Mouse (Mus musculus) brown adipose tissue, adult 24 weeks (tissue): ENCODE data around the gene Rab13. TPM values are rescaled to one million over a fixed set of nuclear protein-coding genes. Genes with fewer than 3 reads are reported as not detected.

ENCODE experiments used
- H3K27ac ChIP-seq: fragments of 200-500 bp; replicated peaks from 2 replicates; pipeline ENCODE4 v1.5.1; 2012; ENCODE audit warnings: low read depth, mild to moderate bottlenecking, low read length
- H3K4me1 ChIP-seq: fragments of 200-500 bp; 2 replicates; pipeline ENCODE4 v1.6.1; 2012; ENCODE audit warnings: low read length, mixed read lengths; ENCODE audit not compliant: control insufficient read depth, insufficient read depth, insufficient read length
- H3K4me3 ChIP-seq: fragments of 200-500 bp; 2 replicates; pipeline ENCODE4 v1.5.1; 2012; ENCODE audit warnings: low read depth, mild to moderate bottlenecking, low read length, moderate library complexity; ENCODE audit not compliant: insufficient read depth
- polyA plus RNA-seq: library from polyadenylated mRNA; stranded (reverse); fragments of >200 nt; gene quantifications from 2 replicates; pipeline ENCODE4 v1.2.4, GENCODE M21; 2012; ENCODE audit not compliant: missing spikeins, insufficient read depth, insufficient read length

The Rab13 gene
- polyA plus RNA-seq, 1 experiment, result 11.5 TPM

DNA sequence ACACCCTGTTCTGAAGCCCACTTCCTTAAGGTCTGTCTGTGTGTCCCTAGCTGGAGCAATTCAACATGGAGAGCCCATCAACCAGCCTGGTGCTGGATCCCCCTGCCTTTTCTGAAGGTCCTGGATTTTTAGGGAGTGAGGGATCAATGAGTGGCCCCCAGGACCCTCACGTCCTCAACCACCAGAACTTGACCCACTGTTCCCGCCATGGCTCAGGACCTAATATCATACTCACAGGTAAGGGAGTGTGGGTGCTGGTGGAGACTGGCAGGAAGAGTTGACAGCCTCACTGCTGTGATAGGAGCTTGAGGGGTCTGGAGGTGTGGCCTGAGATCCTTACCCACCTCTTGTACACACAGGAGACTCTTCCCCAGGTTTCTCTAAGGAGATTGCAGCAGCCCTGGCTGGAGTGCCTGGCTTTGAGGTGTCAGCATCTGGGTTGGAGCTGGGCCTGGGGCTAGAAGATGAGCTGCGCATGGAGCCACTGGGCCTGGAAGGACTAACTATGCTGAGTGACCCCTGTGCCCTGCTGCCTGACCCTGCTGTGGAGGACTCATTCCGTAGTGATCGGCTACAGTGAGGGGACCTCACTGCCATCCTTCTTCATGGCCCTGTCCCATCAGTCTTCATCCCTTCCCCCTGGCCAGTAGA lies 49.8 kb downstream of the Rab13 start:
- Histone ChIP-seq H3K4me1 (peaks cover 6% of the 10 kb centered on the region), H3K4me3 (no peak overlapping the region)

GRCm38 (mm10) chr3:90264687-90265033 lies 51.2 kb downstream of the Rab13 start:
- peaks cover 6% of the 10 kb centered on the region for H3K4me1 ChIP-seq
- peak overlapping the region; percentile 70 for H3K27ac ChIP-seq

More for the DNA sequence above, 49.8 kb downstream of the Rab13 start:
- no peak overlapping the region for H3K27ac ChIP-seq

DNA sequence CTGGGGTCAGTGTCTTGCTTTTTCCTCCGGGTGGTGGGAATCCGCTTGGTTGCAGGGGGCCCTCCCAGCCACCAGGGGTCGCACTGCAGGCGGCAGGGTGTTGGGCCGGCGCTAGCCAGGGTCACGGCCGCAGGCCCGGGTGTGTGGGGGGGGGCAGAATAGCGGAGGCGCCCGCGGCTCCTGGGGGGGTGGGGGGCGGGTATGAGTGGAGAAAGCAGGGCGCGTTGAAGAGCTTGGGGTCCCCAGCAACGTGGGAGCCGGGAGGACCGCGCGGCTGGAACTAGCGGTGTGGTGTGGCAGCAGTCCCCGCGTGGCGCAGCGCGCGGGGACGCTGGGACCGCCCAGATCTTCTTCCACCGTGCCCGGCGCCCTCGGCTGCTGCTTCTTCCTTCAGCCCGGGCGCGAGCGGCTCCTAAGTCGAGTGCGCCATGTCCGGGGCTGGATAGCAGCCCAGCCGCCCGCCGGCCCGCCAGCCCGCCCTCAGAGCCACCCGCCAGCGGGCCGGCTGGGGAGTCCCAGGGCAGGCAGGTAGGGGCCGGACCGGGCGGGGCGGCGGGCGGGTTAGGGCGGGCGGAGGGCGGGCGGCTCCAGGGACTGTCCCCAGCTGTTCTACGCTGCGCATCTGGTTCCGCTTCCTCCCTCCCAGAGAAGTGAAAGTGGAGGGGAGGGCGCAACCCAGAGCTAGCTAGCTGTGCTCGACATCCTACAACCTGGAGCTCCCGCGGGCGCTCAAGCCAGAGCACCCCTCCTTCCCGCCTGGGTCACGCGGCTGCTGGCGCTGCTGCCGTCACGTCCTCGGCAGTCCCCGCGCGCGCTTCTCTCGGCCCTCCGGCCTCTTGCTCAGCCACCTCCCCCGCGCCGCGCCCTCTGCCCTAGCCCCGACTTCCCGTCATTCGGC lies 51.8 kb downstream of the Rab13 start, which contains the start of gene Dennd4b:
Dennd4b (plus strand) TSS at position 152 of the 898 bp plus-strand sequence.
- peaks cover 6% of the 10 kb centered on the region for H3K4me1 ChIP-seq
- peak within 1 kb of the TSS; percentile 77 for H3K4me3 ChIP-seq
- peak within 1 kb of the TSS; percentile 98 for H3K27ac ChIP-seq

More at GRCm38 (mm10) chr3:90264687-90265033, 51.2 kb downstream of the Rab13 start:
- peak overlapping the region; percentile 77 for H3K4me3 ChIP-seq

DNA sequence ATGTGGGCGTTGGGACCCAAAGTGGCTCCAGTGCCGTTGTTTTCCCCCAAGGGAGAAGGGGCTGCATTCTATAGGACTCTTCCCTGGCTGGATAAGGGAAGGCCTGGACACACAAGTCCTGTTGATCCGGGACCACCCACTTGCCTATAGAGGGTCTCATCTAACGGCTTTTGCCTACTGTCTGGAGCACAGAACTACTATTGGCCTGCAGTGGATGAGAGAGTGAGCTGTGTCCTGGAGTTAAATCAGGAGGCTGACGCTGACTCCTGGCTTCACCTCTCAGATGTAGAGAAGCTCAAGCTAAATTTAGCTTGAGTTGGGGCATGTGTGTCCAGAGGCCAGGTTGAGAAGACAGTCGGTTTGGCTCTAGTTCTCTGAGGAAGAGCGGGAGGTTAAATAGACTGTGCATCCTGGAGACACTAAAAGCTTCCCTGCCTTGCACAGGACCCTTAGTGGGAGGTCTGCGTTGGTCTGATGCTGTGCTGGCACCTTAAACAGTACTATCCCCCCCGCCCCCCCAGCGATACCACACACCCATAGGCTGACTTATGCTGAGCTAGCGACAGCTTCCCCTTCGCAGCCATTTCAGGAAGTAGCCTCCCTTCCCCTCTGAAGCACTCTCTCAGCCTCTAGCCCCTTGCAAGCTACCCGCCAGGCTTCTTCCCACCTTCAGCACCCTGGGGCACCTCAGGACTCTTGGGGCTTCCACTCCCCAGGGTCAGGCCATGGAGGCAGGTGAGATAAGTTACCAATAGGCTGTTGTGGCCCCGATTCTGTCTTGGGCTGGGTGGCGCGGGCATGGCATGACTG lies 52.6 kb downstream of the Rab13 start:
- Histone ChIP-seq H3K4me1 (peaks cover 6% of the 10 kb centered on the region), H3K27ac (peak overlapping the region; percentile 98), H3K4me3 (peak overlapping the region; percentile 77)

- Histone ChIP-seq H3K27ac (peak overlapping the region; percentile 98), H3K4me3 (peak overlapping the region; percentile 77), H3K4me1 (peaks cover 6% of the 10 kb centered on the region)
Observed at GRCm38 (mm10) chr3:90266901-90267775, 53.6 kb downstream of the Rab13 start.

- Histone ChIP-seq H3K4me3 (no peak overlapping the region), H3K4me1 (peaks cover 6% of the 10 kb centered on the region), H3K27ac (no peak overlapping the region)
Observed at GRCm38 (mm10) chr3:90268190-90268589, 54.7 kb downstream of the Rab13 start.

- no peak overlapping the region for H3K4me3 ChIP-seq
- peaks cover 6% of the 10 kb centered on the region for H3K4me1 ChIP-seq
- no peak overlapping the region for H3K27ac ChIP-seq
Observed at GRCm38 (mm10) chr3:90268971-90269370, 55.5 kb downstream of the Rab13 start.

DNA sequence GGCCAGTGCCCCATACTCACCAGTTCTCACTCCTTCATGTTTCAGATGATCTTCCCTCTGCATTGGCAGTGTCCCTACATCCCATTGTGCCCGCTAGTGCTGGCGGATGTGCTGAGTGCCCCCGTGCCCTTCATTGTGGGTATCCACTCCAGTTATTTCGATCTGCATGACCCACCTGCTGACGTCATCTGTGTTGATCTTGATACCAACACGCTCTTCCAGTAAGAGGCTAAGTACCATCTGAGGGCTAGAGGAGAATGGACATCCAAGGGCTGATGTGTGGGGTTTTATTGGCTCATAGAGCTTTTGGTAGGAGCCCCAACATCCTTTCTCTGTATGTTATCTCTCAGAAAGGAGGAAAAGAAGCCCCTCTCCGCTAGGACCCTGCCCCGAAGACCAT lies 57.3 kb downstream of the Rab13 start:
- Histone ChIP-seq H3K4me3 (no peak overlapping the region), H3K4me1 (peaks cover 3% of the 10 kb centered on the region), H3K27ac (no peak overlapping the region)

DNA sequence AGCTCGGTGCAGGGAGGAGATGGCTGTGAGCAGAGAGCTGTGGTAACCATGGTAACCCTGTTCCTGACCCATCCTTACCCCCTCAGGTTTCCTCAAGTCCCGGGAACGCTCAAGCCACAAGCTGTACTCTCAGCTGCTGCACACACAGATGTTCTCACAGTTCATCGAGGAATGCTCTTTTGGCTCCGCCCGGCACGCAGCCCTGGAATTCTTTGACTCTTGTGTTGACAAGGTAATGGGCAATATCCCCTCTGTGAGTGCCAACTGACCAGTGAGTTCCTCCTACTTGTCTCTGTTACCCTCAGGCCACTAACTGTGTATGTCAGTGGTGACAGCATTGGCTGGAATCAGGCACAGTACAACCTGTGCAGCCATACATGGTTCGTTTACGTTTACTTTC lies 58.7 kb downstream of the Rab13 start:
- no peak overlapping the region for H3K27ac ChIP-seq
- no peak overlapping the region for H3K4me3 ChIP-seq

DNA sequence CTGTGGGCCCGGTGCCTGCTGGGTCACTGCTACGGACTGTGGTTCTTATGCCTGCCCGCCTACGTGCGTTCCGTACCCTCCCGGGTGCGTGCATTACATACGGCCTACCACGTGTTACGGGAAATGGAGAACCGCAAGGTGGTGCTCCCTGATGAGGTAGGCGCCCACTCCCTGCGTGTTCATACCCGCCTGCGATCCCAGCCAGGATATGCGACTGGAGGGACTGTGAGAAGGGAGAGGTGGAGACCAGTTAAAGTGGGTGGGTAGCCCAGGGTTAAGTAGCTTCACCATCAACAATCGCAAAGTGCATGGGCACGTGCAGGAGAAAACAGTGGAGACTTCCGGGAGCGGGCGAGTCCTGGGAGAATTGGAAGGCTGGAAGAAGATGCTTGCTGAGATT lies 60.4 kb downstream of the Rab13 start:
- no peak overlapping the region for H3K27ac ChIP-seq
- H3K4me1 ChIP-seq, result no peaks in the 10 kb centered on the region
- no peak overlapping the region for H3K4me3 ChIP-seq

More for the DNA sequence above, 58.7 kb downstream of the Rab13 start:
- no peaks in the 10 kb centered on the region; the same call in 1 of the 2 replicates for H3K4me1 ChIP-seq

- Histone ChIP-seq H3K4me3 (no peak overlapping the region), H3K27ac (no peak overlapping the region), H3K4me1 (no peaks in the 10 kb centered on the region)
Observed at GRCm38 (mm10) chr3:90275286-90275685, 61.8 kb downstream of the Rab13 start.
